Mouse (Mus musculus): ENCODE measurements around the gene Cstad.

Cstad gene

DNA sequence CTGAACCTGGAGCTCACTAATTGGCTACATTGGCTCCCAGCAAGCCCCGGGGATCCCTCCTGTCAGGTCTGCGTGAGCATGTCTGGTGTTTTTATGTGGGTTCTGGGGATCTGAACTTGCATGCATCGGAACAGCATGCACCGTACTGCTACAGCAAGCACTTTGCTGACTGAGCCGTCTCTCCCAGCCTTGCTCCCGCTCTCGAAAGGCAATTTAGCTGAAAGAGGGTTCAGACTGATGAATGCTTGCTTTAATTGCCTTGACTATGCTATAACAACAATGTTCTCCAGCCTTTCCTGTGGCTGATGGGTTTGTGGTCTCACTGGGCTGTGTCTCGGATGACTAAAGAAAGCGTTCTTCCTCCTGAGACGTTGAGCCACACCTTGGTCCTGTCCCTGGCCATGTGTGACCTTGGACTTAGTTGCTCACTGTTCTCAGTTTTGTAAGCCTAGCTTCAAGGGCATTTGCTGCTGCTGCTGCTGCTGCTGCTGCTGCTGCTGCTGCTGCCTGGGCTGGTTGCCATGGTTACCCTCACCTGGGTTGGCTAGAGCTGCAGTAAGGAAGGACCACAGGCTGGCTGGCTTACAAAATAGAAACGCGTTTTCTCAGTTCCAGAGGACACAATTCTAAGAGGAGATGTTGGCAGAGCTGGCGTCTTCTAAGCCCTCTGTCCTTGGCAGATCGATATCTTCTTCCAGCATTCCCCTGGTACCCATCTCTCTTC is 34.4 kb downstream of the Cstad start:
- no peak for DNase-seq (ENCODE audit: low read depth)

GRCm38 (mm10) chr2:30629860-30630259 is 35.0 kb downstream of the Cstad start:
- no peak for DNase-seq (ENCODE audit: low read depth)

- no peak for DNase-seq (ENCODE audit: low read depth)
Measured at GRCm38 (mm10) chr2:30636266-30636671, 41.4 kb downstream of the Cstad start.

DNA sequence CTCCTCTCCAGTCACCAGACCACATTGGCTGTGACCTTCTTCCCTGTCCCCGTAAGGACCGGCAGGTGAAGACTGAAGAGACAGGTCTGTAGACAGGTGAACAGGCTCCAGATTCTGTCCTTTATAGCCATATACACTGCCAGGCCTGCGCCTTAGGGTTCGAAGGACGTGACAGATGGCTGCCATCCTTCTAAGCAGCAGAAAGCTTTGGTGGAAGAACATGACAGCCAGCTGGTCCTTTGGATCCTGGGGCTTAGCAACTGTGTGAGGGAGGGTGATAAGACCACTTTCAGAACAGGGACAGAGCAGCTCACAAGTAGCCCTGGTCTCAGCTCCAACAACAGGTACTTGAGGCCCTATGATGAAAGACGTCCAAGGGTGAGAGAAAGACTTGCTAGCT is 43.2 kb downstream of the Cstad start:
- DNase-seq (ENCODE audit: low read depth): no peak

DNA sequence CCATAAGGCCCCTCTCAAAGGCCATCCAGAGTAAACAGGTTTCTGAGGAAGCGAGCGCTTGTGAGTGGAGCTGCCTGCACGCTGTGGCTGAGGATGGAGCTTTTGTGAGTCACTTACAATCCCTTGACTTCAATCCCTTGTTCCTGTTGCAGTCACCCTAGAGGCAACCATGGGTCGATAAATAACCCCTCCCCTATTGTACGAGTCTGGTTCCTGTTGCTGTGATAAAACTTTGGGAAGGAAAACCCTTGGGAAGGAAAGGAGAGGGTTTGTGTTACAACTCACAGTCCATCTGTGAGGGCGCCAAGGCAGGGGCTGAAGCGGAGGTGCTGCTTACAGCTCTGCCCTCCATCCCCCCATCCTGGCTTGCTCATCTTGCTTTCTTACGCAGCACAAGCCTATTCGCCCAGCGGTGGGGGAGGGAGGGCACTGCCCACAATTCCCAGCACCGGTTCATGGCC is 45.2 kb downstream of the Cstad start:
- peak; percentile 74 for DNase-seq (ENCODE audit: low read depth)

DNA sequence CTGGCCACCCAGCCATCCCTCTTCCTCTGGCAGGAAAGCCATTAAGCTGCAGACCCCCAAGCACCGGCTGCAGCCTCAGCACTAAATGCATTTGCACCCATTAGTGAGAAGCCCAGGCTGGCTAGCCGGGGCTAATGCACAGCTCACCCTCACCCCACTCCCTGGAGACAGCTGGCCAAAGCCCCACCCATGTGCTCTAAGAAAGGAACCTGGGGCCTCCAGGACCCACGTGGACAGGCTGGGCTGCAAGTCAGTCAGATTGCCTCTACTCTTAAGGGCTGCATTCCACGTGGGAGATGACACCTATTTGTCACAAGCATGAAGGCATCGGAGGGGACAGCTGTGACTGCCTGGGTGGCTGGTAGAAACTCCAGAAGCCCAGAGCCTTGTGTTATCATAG is 48.0 kb downstream of the Cstad start:
- DNase-seq (ENCODE audit: low read depth): no peak

- DNase-seq (ENCODE audit: low read depth): peak; percentile 37
Measured at GRCm38 (mm10) chr2:30643422-30643821, 48.6 kb downstream of the Cstad start.

DNA sequence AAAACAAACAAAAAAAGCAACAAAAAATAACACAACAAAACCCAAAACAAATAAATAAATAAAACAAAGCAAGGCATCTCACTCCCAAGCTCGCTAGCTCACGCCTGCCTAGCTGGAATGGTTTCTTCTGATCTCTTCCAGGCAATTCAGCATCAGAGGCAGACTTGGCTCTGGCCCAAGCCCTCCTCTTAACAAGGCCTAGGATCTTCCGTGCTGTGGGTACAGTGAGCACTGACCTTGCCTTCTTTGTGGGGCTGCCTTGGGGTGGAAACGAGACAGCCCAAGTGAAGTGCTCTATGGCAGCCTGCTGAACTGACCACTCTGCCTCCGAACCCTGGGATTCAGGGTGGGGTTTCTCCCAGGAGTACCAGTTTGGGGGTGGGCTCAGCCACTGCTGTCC is 52.0 kb downstream of the Cstad start:
- peak; percentile 67 for DNase-seq (ENCODE audit: low read depth)

DNA sequence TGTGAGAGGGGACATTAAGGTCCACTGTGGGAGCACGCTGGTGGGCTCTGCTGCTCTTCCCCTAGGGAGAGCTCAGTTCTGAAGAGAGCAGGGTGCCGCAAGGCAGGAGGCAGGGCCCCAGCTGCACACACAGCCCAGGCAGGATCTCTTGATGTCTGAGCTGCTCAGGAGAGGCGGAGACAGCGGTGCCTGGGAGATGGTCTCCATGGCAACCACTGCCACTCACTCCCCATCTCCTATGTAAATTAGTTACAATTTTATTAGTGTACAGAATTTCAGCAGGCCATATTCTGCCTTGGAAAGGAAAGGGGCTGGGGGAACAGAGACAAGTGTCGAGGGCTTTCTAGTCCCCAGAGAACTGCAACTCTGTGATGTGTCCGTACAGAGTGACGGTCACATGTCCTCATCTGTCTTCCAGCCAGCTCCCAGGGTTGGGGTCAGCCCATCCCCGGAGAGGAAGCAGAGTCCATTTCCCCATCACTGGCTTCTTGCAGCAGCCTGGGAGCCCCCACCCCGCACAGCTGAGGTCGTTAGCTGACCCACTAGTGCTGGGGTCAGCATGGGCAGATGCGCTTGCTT is 52.6 kb downstream of the Cstad start:
- DNase-seq (ENCODE audit: low read depth): peak; percentile 65

GRCm38 (mm10) chr2:30647882-30648494 is 53.1 kb downstream of the Cstad start:
- DNase-seq (ENCODE audit: low read depth): no peak

DNA sequence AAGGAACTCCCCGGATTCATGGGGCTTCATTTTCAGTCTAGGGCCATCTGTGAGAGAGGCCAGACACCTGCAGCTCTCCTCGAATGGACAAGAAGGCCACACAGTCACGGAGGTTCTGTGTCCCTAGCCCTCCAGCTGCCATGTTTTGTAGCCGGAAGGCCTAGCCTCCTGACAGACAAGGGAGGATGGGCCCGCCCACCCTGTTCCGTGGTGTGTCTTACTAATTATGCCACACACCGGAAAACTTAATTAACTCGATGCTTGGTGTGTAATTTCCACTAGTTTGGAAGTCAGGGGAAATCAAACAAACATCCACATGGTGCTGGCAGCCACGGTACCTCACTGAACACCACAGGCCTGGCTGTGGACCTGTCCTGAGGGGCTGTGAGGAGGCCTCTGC is 55.4 kb downstream of the Cstad start:
- no peak for DNase-seq (ENCODE audit: low read depth)

GRCm38 (mm10) chr2:30651831-30652230 is 57.0 kb downstream of the Cstad start:
- DNase-seq (ENCODE audit: low read depth): no peak

- DNase-seq (ENCODE audit: low read depth): peak; percentile 57
Measured at GRCm38 (mm10) chr2:30652581-30653037, 57.8 kb downstream of the Cstad start.

DNA sequence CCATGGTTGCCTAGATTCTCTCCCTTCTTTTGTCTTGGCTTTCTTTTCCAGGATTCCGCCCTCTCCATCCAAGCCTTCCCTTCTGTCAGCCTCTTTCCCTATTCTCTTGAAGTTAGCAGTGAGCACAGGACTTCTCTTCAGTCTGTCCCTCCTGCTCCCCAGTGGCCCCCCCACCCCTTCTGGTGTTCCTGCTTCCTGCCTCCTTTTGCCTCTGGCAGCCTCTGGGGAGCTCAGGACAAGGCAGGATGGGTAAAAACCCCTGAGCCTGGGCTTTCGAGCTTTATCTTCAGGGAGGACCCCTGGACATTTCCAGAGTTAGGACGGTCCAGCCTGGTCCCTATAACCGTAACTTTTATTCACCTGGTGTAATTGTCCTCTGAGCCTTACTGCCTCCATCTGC is 58.2 kb downstream of the Cstad start:
- no peak for DNase-seq (ENCODE audit: low read depth)

- no peak for DNase-seq (ENCODE audit: low read depth)
Measured at GRCm38 (mm10) chr2:30654158-30654557, 59.3 kb downstream of the Cstad start.

- DNase-seq (ENCODE audit: low read depth): no peak
Measured at GRCm38 (mm10) chr2:30654582-30654981, 59.7 kb downstream of the Cstad start.

DNA sequence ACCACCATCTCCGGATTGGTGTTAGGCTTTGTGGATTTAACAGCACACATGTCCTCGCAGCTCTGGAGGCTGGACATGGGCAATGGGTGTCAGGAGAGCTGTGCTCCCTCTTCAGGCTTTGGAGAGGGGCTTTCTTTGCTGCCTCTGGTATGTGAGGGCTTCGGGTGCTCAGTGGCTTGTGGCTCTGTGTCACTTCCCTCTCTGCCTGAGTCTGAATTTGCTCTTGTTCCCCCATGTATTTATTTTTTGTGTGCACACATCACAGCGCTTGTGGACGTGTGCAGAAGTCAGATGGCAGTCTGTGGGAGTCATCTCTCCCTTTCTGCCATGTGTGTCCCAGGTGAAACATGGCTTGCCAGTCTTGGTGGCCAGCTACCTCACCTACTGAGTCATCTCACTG is 60.9 kb downstream of the Cstad start:
- DNase-seq (ENCODE audit: low read depth): no peak

DNA sequence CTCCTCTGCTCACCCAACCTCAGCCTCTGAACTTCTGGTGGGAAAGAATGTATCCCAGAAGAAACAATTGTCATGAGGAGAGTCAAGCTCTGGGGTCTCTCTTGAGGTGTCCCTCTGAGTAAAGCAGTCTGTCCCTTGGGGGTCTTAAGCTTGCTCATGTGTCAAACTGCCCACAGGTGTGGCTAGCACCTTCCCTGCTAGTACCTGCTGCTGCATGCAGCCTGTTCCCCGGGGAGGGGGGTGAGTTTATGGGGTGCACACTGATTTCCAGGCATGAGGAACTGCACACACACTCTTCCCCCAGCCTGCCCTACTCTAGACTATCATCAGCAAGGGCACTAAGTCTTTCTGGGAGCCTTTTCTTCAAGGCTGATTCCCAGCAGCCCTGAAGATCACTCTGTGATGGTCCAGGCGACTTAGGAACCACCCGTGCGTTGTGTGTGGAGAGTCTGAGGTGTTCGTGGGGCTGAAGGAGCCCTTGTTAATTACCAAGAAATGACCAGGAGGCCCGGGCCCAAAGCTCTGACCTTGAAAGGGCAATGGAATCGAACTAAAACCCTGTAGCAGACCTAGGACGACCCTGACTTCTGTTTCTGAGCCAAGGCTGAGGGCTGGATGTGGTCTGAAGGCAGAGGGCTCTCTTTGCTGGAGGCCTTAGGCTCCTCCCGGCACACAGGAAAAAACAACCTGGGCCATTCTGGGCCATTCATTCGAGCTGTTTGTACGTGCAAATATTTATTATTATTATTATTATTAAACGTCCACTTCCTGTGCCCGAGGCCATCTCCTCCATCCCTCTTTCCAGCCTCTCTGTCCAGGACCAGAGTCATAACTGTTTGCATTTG is 62.1 kb downstream of the Cstad start:
- no peak for DNase-seq (ENCODE audit: low read depth)

DNA sequence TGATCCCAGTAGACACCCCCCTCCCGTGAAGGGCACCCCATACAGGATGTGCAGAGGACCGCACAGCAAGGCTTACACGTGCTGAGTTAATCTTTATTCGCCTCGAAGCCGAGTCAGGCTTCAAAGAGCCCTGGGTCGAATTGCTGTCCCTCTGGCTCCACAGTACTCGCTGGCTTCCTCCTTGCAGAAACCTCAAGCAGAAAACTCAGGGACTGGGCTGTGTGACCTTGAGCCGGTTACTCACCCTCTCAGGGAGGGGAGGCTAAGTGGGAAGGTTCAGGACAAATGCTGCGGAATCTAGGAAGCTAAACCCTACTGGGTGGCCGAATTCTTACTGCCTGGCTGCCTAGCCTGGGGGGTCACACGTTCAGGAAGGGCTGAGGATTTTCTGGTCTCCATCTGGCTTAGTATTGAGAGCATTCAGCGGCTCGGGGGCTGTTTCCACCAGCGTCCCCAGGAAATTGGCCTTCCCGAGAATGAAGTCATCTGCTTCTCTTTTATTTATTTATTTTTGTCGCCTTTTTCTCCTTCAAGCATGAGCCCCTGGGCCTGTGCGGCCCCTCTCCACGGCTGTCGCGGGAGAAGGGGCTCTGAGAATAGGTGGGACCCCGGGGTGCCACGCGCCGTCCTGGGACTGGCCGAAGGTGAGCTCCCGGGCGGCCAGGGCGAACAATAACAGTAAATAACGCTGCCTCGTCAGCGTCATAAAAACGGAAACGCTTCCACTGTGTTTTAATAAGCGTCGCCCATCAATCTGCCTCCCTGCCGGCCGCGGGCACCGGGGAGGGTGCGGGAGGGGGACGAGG is 63.0 kb downstream of the Cstad start:
- DNase-seq (ENCODE audit: low read depth): peak; percentile 76

DNA sequence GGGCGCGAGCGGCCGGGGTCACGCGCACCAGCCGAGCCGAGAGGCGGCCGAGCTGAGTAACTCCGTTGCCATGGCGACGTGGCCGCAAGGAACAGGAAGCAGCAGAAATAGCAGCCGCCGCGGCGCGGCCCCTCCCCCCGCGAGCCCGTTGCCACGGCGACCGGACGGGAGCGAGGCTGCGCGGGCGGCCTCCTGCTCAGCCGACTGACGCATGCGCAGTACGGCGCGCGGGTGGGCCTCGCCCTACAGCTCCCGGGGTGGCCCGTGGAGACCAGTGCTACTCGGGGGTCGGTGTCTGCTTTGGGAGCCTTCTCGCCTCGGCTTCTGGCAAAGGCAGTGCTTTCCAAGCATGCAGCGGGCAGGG is 63.6 kb downstream of the Cstad start:
- peak; percentile 100 for DNase-seq (ENCODE audit: low read depth)

Measured in NIH3T3 (cell line).